Mouse (Mus musculus) heart, postnatal 4 days (tissue): ENCODE data around the gene Zfp1. TPM values are rescaled to one million over a fixed set of nuclear protein-coding genes. Genes with fewer than 3 reads are reported as not detected.

Source experiments
- DNase-seq: peaks from one replicate; pipeline ENCODE4 v3.0.0; 2021
- total RNA-seq, 2 experiments: library from RNA; stranded (reverse); gene quantifications; 2 replicates each; pipeline ENCODE4 v1.2.3; 2021

Gene Zfp1
- 10 to 100 TPM; 10.1 to 10.5 TPM for total RNA-seq

DNA sequence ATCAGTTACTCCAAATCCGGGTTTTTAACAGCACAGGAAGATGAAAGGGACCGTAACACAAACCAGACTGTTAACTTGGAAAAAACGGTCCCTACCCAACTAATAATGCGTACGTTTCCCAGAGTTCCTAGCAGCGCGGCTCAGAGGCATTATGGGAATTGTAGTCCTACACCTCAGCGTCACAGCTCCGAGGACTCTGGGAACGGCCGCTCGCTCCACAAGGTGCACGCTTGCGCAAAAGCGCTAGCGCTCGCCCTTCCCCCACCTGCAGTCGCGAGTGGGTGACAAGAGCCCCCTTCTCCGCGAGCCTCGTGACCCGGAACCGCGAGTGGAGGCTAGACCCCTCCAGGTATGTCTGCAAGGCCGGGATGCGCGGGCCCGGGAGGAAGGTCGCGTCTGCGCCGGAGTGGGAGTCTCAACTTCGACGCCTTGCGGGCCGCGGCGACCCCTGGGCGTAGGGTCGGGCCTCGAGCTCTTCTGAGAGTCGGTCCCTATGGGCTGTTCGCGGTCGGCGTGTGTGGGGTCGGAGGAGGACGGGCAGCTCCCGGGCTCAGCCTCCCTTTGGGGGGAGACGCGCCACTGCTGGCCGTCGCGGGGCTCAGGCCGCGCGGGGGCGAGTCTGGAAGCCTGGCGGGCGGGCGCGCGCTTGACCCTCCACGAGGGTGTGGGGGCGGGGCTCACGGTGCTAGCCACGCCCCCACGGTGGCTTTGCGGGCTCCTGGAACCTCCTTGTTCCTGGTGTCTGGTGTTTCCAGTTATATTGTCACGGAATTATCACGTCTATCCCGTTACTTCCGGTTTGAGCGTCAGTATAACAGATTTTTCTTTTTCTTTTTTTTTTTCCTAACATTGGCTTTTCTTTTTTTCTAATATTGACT lies at the start of gene Zfp1:
Zfp1 (plus strand) TSS at position 138 of the 878 bp plus-strand sequence.
- peak; percentile 93 for DNase-seq

DNA sequence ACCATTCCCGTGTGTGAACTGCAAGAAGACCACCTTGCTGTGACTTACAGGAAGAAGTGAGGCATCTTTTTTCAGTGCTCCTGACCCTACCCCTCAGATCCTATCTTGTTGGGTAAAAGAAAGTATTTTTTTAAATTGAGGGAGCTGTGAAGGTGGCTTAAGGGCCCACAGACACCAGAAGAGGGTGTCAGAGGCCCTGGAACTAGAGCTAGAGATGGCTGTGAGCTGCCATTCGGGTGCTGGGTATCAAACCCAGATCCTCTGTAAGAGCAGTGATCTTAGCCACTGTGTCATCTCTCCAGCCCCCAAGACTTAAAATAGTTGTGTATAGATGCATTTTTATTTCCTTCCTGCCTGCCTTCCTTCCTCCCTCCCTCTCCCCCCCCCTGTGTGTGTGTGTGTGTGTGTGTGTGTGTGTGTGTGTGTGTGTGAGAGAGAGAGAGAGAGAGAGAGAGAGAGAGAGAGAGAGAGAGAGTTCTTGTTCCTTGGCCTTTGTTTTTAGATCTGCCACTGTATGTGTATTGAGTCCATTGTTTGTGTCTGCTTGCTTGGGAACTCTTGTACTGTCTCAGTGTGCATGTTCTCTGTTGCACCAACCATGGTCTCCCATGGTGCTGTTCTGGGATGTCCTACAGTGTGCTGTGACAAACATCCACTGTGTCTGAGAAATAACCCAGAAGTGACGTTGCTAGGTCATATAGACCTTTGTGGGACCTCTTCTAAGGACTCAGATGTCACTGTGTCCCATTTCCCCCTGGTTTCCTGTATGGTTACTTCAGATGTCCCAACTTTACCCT lies 49.0 kb upstream of the Zfp1 start:
- DNase-seq, result no peak

DNA sequence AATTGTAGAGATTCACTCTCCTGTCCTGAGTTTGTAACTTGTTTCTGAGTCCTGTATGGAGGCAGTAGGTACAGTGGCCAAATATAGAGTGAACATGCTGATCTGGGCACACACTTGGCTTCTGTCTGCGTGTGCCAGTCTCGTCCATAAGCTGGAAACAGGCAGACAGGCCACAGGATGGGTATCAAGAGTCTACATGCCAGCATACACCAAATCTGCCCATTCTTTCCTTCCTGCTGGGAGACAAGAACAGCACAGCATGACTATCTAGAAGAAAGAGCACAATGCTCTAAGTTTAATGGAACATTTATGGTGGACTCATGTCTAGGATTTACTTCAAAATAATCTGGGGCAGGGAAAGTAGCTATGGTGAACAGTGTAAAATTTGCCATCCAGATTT lies 48.2 kb upstream of the Zfp1 start:
- no peak for DNase-seq

- peak; percentile 48 for DNase-seq
Observed at GRCm38 (mm10) chr8:111595712-111596484, 47.3 kb upstream of the Zfp1 start.

- DNase-seq, result no peak
Observed at GRCm38 (mm10) chr8:111596485-111596821, 46.7 kb upstream of the Zfp1 start.

DNA sequence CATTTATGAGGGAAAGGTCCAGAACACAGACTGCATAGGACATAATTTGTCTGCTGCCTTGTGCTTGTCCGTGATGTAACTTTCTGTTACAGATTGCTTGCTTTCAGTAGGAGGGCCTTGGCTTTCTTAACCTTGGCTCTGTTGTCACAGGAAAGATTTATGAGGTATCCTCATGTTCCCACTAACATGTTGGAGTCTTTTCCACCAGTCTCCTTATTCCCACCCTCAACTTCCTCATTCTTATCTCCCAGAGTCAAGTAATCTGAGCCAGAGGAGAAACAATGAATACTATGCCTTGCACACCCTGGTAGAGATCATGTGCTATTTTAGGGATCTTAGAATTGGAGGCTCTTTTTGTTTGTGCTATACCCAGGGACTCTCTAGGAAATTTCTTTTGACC lies 45.9 kb upstream of the Zfp1 start:
- peak; percentile 27 for DNase-seq

- DNase-seq, result no peak
Observed at GRCm38 (mm10) chr8:111599707-111600444, 43.3 kb upstream of the Zfp1 start.

- no peak for DNase-seq
Observed at GRCm38 (mm10) chr8:111602050-111602449, 41.2 kb upstream of the Zfp1 start.

DNA sequence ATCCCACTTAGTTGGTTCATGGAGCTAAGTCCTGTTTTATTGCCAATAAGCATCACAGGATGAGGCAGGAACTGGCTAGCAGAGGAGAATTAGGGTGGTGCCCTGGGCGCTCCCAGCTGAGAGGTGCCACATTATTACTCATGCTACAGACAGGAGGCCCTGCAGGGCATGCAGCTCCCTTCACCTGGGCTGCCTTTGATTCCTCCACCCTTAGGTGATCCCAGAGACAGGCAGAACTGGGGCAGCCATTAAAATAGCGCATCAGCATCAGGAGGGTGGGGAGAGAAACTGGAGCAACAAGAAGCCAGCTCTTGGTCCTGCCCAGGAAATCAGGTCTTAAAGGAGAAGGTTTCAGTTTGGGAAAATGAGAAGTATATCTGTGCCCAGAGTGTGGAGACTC lies 38.2 kb upstream of the Zfp1 start:
- DNase-seq, result no peak

DNA sequence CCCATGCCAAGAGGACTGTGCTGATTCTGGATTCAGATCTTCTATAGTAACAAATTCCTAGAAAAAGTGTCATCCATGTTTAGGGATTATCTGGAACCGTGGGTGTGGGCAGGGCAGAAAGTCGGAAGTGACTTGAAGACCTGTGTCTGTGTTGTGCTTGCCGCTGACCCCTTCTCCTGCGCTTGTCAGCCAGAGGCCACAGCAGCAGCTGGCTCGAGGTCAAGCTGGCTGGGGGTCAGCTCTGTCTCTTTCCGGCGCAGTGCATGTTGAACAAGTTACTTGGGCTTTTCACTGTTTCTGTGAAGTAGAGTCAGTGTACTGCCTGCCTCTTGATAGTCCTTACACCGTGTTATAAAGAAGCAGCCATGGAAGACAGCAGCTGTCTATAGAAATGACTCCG lies 36.2 kb upstream of the Zfp1 start:
- DNase-seq, result no peak

DNA sequence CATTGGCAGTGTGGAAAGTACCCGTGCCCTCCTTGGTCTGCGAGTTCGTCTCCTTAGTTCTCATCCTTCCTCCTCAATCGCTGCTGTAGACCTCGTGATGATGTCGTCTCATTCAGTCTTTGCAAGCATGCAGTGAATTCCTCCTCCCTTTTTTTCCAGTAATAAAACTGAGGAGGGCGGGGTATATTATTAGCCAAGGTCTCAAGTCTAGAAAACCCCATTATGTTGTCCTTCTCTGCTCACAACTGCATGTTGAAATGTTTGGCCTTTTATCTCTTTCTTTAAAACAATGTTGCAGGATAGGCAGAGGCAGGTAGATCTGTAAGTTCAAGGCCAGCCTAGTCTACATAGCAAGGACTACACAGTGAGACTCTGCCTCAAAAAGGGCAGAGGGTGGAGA lies 35.8 kb upstream of the Zfp1 start:
- DNase-seq, result no peak

DNA sequence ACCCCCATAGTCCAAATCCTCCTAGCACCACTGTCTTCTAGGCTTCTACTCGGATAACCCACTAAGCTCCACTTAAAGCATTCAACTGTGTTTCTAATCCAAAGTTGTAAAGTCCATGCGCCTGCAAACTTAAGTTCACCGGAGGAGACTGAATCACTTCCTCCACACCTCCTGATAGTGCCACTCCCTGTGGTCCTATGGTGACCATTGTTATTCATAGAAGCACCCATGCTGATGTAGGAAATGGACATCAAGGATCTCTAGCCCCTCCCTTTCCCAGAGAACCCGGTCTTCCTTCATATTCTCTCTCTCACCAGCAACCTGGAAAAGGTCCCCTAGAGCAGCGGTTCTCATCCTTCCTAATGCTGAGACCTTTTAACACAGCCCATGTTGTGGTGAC lies 30.0 kb upstream of the Zfp1 start:
- DNase-seq, result no peak

DNA sequence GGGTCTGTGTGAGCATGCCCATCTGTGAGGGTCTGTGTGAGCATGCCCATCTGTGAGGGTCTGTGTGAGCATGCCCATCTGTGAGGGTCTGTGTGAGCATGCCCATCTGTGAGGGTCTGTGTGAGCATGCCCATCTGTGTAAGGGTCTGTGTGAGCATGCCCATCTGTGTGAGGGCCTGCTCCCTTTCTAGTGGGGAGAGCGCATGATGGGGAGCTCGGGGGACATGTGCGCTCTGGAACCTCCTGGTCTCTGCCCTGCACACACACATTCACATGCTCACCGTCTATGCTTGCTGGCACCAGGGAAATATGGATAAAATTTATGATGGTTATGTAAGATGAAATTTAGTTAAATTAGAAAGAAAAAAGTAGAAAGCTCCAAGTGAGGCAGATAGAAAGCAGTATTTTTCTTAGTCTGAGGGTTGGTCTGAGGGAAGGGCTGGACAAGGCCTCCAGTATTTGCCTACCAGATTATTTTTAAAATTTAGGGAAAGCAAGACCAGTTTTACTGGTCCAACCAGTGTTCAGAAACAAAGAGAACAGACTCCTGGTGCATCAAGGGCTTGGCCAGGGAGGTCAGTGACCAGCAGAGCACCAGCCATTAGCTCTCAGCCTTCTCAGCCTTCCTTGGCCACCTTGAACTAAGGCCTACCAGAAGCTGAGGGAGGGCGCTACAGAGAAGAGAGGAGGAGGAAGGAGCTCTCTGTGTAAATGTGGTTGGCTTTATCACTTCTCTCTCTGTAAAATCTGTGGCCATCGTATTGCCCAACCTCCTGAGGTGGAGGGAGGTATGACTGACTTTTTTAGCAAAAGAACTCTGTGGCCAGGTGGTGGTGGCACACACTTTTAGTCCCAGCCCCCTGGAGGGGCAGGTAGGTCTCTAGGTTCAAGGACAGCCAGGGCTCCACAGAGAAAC lies 28.2 kb upstream of the Zfp1 start:
- no peak for DNase-seq

DNA sequence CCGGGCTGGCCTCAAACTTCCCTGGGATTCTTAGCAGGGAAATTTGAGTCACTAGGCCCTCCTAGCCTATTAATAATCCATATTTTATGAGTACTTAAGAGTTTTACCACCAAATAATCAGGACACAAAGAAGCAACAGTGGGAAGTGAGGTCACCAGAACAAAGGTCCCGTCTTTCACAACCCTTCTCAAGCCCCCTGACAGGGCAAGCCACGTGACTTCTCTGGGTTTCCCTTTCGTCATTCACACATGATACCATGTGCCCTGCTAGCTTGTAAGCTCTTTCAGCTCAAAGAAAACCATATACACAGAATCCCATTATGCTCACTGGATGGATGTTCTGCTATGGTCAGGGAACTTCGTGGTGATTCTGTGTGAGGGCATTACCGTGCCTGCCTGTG lies 25.4 kb upstream of the Zfp1 start:
- no peak for DNase-seq

DNA sequence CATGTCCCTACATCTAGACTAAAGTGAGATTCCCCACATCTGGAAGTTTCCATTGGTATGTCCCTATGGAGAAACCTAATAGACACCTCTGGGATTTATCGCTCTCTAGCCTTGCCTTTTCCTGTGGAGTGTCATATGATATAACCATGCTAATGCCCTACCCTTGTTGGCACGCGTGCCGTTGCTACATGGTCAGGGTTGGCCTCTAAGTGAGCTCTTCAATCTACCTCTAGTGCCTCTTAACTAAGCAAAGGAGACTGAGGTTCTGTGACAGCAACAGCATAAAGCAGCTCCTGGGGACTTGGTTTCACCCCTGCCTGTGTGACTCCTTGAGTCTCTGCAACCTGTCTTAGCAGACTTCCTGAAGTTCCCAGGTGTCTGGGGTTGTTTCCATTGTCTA lies 24.9 kb upstream of the Zfp1 start:
- DNase-seq, result no peak

- peak; percentile 47 for DNase-seq
Observed at GRCm38 (mm10) chr8:111619936-111620335, 23.3 kb upstream of the Zfp1 start.

GRCm38 (mm10) chr8:111622104-111622503 lies 21.1 kb upstream of the Zfp1 start:
- no peak for DNase-seq

DNA sequence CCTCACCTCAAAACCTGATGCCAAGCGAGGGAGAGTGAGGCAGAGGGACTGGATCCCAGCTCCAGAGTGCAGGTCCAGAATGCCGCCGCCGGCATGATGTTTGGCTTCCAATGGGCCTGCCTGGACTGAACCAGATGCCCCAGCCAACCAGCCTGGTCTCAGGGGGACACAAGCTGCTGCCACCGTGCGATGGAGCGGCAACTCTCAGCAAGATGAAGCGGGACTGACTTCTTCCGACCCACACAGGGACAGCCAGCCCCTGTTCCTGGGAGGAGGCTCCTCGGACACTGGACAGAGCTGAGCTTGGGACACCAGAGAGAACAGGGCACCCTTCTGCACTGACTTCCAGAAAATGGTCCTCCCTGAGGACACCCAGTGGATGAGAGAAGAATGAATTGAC lies 20.6 kb upstream of the Zfp1 start:
- DNase-seq, result no peak

- DNase-seq, result peak; percentile 67
Observed at GRCm38 (mm10) chr8:111624081-111624852, 18.9 kb upstream of the Zfp1 start.

GRCm38 (mm10) chr8:111624853-111625221 lies 18.4 kb upstream of the Zfp1 start:
- DNase-seq, result peak; percentile 58
